Mouse (Mus musculus) heart, embryonic 10.5 days (tissue): ENCODE measurements around the gene Dnm1l. TPM values are rescaled to one million over a fixed set of nuclear protein-coding genes. Genes with fewer than 3 reads are reported as not detected.
"Not testable (repeated sequence)": the region's sequence is repeated elsewhere in the genome, so short reads cannot be mapped to it uniquely, and the experiment has no call there.

Source experiments
- DNase-seq: peaks from one replicate; pipeline ENCODE4 v3.0.0-alpha.2; 2017; ENCODE audit warnings: low spot score
- H3K27ac ChIP-seq: fragments of 300-500 bp; sonication (generic); 2 replicates; pipeline ENCODE4 v1.5.1; 2016; ENCODE audit warnings: mild to moderate bottlenecking
- H3K27me3 ChIP-seq: fragments of 300-500 bp; sonication (generic); 2 replicates; pipeline ENCODE4 v1.6.1; 2016; ENCODE audit warnings: mild to moderate bottlenecking; ENCODE audit not compliant: poor library complexity, insufficient read depth, severe bottlenecking
- H3K36me3 ChIP-seq: fragments of 300-500 bp; sonication (generic); 2 replicates; pipeline ENCODE4 v1.6.1; 2016; ENCODE audit warnings: mild to moderate bottlenecking, moderate library complexity
- H3K4me1 ChIP-seq: fragments of 300-500 bp; sonication (generic); 2 replicates; pipeline ENCODE4 v1.6.1; 2016; ENCODE audit warnings: mild to moderate bottlenecking
- H3K4me3 ChIP-seq: fragments of 300-500 bp; sonication (generic); 2 replicates; pipeline ENCODE4 v1.5.1; 2016; ENCODE audit warnings: mild to moderate bottlenecking, moderate library complexity
- H3K9me3 ChIP-seq: fragments of 300-500 bp; sonication (generic); 2 replicates; pipeline ENCODE4 v1.6.1; 2016; ENCODE audit warnings: mild to moderate bottlenecking, moderate library complexity
- WGBS: fragments of 180-500 bp; shearing (Covaris S2); methylation state at CpG from one replicate; pipeline ENCODE4 v1.1.7; 2016; 5-methylcytosine and 5-hydroxymethylcytosine counted together
- polyA plus RNA-seq: library from polyadenylated mRNA; unstranded; fragments of >200 nt; fragmentation: Nextera tagmentation; extraction: Ambion mirVana; gene quantifications from 2 replicates; pipeline ENCODE4 v1.2.1, GENCODE M21; 2016

Gene Dnm1l
- 67.2 and 74.6 TPM in 2 replicates for polyA plus RNA-seq

- Histone ChIP-seq H3K4me3 (peak within 1 kb of the TSS; percentile 86), H3K27ac (peak within 1 kb of the TSS; percentile 97), H3K36me3 (0 out of 2 replicates have a peak, but pooled peaks cover 1% of the 10 kb centered on the region), H3K27me3 (no peaks in the 10 kb centered on the region), H3K4me1 (peaks cover 4% of the 10 kb centered on the region; the same call in 1 of the 2 replicates), H3K9me3 (no peaks in the 10 kb centered on the region)
- peak; percentile 95 for DNase-seq
- WGBS: under 1% methylated on average over 55 of the region's 55 CpGs
These were observed at the start of gene Dnm1l for GRCm38 (mm10) chr16:16358481-16359100. Gene Dnm1l (minus strand): TSS chr16:16358959.

- H3K4me3 ChIP-seq, H3K36me3 ChIP-seq, H3K4me1 ChIP-seq, H3K27ac ChIP-seq, DNase-seq, H3K9me3 ChIP-seq, H3K27me3 ChIP-seq: not testable (repeated sequence)
- WGBS: 51% methylated on average over 9 of the region's 9 CpGs
These were observed 8.5 kb upstream of the Dnm1l start for GRCm38 (mm10) chr16:16367217-16367616.

DNA sequence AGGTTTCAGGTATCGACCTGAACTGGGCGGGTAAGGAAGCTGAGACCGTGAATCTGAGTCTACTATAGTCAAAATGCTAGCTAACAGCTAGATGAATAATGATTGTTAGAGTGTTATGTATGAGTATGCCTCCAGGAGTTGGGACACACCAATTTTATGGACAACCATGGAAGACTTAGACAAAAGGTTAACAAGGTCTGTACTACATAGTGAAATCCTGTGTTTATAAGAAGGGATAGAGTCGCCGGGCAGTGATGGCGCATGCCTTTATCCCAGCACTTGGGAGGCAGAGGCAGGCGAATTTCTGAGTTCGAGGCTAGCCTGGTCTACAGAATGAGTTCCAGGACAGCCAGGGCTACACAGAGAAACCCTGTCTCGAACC, 333 bp upstream of the Dnm1l start:
- not testable (repeated sequence) for H3K36me3 ChIP-seq, H3K27me3 ChIP-seq, H3K4me1 ChIP-seq, H3K9me3 ChIP-seq, DNase-seq
- peak overlapping the region; percentile 97 for H3K27ac ChIP-seq
- WGBS: 52% methylated on average over 9 of the region's 9 CpGs
- peak overlapping the region; percentile 86 for H3K4me3 ChIP-seq

DNA sequence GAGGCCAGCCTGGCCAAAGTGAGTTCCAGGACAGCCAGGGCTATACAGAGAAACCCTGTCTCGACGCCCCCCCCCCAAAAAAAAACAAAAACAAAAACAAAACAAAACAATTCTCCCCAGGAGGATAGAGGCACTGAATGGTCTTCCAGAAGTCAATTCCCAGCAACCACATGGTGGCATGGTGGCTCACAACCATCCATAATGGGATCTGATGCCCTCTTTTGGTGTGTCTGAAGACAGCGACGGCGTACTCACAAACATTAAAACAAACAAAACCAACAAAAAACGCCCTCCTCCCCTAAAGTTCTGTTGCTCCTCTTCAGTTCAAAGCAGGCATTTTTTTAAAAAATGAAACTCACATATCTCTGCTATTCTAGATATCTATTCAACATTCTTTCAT, 851 bp downstream of the Dnm1l start:
- DNase-seq: no peak
- H3K27ac ChIP-seq: peak overlapping the region; percentile 97

DNA sequence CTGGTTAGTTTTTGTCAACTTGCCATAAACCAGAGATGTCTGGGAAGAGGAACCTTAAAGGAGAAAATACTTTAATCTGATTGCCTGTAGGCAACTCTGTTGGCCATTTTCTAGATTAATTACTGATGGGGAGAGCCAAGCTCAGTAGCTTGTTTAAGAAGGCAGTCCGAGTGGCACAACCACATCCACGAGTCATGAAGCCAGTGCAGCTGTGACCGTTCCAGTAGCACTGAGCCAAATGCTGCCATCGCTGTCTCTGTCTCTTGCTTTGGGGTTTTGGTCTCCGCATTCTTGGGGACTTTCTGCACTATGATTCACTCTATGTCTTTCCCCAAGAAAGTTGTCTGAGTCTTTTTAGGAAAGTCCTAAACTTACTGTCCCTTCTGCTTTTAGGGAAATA, 12.3 kb downstream of the Dnm1l start:
- H3K27ac ChIP-seq: no peak overlapping the region
- WGBS: 90% methylated on average over 5 of the region's 5 CpGs
- DNase-seq: no peak
- no peaks in the 10 kb centered on the region for H3K27me3 ChIP-seq
- no peak overlapping the region for H3K4me3 ChIP-seq
- no peaks in the 10 kb centered on the region for H3K9me3 ChIP-seq
- no peaks in the 10 kb centered on the region for H3K4me1 ChIP-seq
- peaks cover 18% of the 10 kb centered on the region for H3K36me3 ChIP-seq

More for the DNA sequence above, 851 bp downstream of the Dnm1l start:
- peak overlapping the region; percentile 86 for H3K4me3 ChIP-seq
- 10% methylated on average over 6 of the region's 6 CpGs for WGBS
- H3K36me3 ChIP-seq: peaks cover 7% of the 10 kb centered on the region; the same call in 1 of the 2 replicates
- no peaks in the 10 kb centered on the region for H3K9me3 ChIP-seq
- no peaks in the 10 kb centered on the region for H3K27me3 ChIP-seq
- H3K4me1 ChIP-seq: peaks cover 4% of the 10 kb centered on the region; the same call in 1 of the 2 replicates

- WGBS: 84% methylated on average over 5 of the region's 5 CpGs
- Histone ChIP-seq H3K27me3 (no peaks in the 10 kb centered on the region), H3K27ac (no peak overlapping the region), H3K36me3 (peaks cover 66% of the 10 kb centered on the region), H3K4me1 (no peaks in the 10 kb centered on the region), H3K4me3 (no peak overlapping the region), H3K9me3 (no peaks in the 10 kb centered on the region)
- no peak for DNase-seq
These were observed 32.9 kb downstream of the Dnm1l start for GRCm38 (mm10) chr16:16325775-16326336.

DNA sequence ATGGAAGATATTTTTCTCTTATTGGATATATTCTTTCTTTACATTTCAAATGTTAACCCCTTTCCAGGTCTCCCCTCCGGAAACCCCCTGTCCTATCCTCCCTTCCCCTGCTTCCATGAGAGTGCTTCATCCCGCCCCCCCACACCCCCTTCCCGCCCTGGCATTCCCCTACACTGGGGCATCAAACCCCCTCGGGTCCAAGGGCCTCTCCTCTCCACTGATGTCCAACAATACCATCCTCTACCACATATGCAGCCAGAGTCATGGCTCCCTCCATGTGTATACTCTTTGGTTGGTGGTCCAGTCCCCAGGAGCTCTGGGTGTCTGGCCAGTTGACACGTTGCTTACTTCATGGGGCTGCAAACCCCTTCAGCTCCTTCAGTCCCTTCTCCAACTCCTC, 47.4 kb downstream of the Dnm1l start:
- DNase-seq: no peak
- WGBS: 82% methylated on average over 5 of the region's 5 CpGs
- H3K27me3 ChIP-seq: no peaks in the 10 kb centered on the region
- no peak overlapping the region for H3K27ac ChIP-seq
- no peak overlapping the region for H3K4me3 ChIP-seq
- H3K9me3 ChIP-seq: no peaks in the 10 kb centered on the region
- H3K4me1 ChIP-seq: no peaks in the 10 kb centered on the region
- H3K36me3 ChIP-seq: peaks cover 83% of the 10 kb centered on the region

GRCm38 (mm10) chr16:16303888-16304287, 54.9 kb downstream of the Dnm1l start:
- no peaks in the 10 kb centered on the region for H3K9me3 ChIP-seq
- 17% methylated on average over 7 of the region's 7 CpGs for WGBS
- no peak for DNase-seq
- H3K4me1 ChIP-seq: peaks cover 7% of the 10 kb centered on the region; the same call in 1 of the 2 replicates
- no peaks in the 10 kb centered on the region for H3K27me3 ChIP-seq
- peak overlapping the region; percentile 97; the same call in 1 of the 2 replicates for H3K27ac ChIP-seq
- peaks cover 26% of the 10 kb centered on the region for H3K36me3 ChIP-seq
- H3K4me3 ChIP-seq: peak overlapping the region; percentile 80

GRCm38 (mm10) chr16:16303138-16303827, 55.5 kb downstream of the Dnm1l start:
- under 1% methylated on average over 61 of the region's 61 CpGs for WGBS
- Histone ChIP-seq H3K27ac (peak overlapping the region; percentile 97), H3K9me3 (no peaks in the 10 kb centered on the region), H3K4me3 (peak overlapping the region; percentile 80), H3K36me3 (peaks cover 23% of the 10 kb centered on the region), H3K4me1 (peaks cover 7% of the 10 kb centered on the region; the same call in 1 of the 2 replicates), H3K27me3 (no peaks in the 10 kb centered on the region)
- peak; percentile 83 for DNase-seq

DNA sequence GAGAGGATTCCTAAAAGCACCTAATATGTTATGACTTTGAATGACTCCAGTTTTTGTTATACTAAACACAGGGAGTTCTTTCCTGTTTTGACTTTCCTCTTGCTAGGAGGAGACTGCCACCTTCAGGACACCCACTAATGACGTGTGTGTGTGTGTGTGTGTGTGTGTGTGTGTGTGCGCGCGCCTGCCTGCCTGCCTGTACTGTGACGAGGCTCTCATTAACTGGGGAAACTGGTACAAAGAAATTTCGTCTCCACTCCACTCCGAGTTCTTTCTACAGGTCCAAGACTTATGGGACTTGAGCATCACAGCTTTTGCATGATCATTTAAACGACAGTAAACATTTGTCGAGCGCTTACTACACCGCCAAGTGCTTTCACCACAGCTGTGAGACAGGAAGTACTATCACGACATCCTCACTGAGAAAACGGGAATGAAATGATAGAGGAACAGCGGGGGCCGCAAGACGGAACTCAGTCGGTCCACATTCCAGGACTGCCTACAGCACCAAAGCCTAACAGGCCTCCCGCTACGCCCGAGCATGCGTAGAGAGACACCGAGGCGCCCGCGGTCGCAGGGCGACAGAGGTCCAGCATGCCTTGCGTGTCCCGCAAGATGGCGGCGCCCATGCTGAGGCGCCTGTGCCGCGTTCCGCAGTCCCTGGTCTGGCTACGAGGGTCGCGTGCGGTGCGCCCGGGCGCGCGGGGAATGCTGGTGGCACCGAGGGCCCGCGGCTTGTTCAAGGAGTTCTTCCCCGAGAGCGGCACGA, 56.2 kb downstream of the Dnm1l start, which contains the start of gene Yars2:
Gene Yars2 (plus strand): TSS at position 597 of the 769 bp plus-strand sequence.
- H3K27me3 ChIP-seq: no peaks in the 10 kb centered on the region
- H3K36me3 ChIP-seq: peaks cover 17% of the 10 kb centered on the region
- peaks cover 7% of the 10 kb centered on the region; the same call in 1 of the 2 replicates for H3K4me1 ChIP-seq
- H3K27ac ChIP-seq: peak within 1 kb of the TSS; percentile 97
- H3K9me3 ChIP-seq: no peaks in the 10 kb centered on the region
- peak; percentile 95 for DNase-seq
- H3K4me3 ChIP-seq: peak within 1 kb of the TSS; percentile 80
- WGBS: under 1% methylated on average over 50 of the region's 50 CpGs

DNA sequence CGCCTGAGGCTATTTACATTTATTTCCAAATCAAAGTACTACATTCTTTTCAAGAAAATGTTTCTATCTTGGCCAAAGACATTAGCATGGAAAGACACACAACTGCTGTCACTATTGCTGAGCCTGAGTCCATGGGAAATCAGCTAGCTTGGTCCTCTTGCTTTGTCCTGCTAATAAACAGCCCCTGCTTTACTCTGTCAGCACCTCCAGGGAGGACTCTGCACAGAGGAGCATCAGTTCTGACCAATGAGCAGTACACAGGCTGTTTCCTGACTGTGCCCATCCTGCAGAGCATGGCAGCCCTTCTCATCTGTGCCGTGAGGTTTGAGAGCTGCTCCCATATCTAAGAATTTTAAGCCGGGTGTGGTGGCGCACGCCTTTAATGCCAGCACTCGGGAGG, 85.0 kb downstream of the Dnm1l start:
- Histone ChIP-seq H3K9me3 (no peaks in the 10 kb centered on the region), H3K27ac (no peak overlapping the region), H3K4me3 (no peak overlapping the region), H3K27me3 (no peaks in the 10 kb centered on the region), H3K4me1 (peaks cover 3% of the 10 kb centered on the region; the same call in 1 of the 2 replicates), H3K36me3 (peaks cover 58% of the 10 kb centered on the region)
- WGBS: 81% methylated on average over 6 of the region's 6 CpGs
- no peak for DNase-seq

DNA sequence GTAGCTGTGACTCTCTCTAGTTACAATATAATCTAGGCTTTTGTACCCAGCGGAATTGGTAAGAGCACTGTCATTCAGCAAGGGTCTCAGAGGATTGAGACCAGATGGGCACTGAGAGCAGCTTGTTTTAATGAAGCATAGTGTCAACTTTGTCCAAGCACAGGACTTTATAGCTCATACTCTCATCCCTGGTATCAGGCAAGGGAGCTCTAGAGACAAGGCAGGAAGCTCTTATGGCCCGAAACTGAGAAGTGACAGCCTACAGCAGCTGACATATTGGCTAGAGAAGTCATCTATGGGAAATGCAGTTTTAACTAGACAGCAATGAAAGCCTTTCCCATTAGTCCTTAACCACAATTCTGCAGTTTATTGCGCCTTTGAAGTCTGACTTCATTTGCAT, 85.8 kb downstream of the Dnm1l start:
- no peaks in the 10 kb centered on the region for H3K27me3 ChIP-seq
- H3K4me3 ChIP-seq: no peak overlapping the region
- no peaks in the 10 kb centered on the region for H3K9me3 ChIP-seq
- H3K4me1 ChIP-seq: no peaks in the 10 kb centered on the region
- DNase-seq: no peak
- no peak overlapping the region for H3K27ac ChIP-seq
- WGBS: 77% methylated on average over 3 of the region's 3 CpGs
- peaks cover 65% of the 10 kb centered on the region for H3K36me3 ChIP-seq
